Mouse (Mus musculus) G1E (cell line): Measurements from ENCODE around the gene Capzb. TPM values are rescaled to one million over a fixed set of nuclear protein-coding genes. Genes with fewer than 3 reads are reported as not detected.

Source experiments
- ATAC-seq: 2 replicates; pipeline ENCODE4 v1.8.0; 2016; ENCODE audit warnings: mild to moderate bottlenecking; ENCODE audit not compliant: insufficient number of reproducible peaks, poor library complexity, low FRiP score, severe bottlenecking; ENCODE audit errors: extremely low read depth
- DNase-seq: peaks from one replicate; pipeline ENCODE4 v3.0.0; 2012; ENCODE audit warnings: low spot score
- H3K27me3 ChIP-seq: 2 replicates; pipeline ENCODE4 v1.6.1; 2012; ENCODE audit warnings: mild to moderate bottlenecking, low read length, inconsistent platforms; ENCODE audit not compliant: insufficient read depth
- H3K36me3 ChIP-seq: replicated peaks from 2 replicates; pipeline ENCODE3; 2012; ENCODE audit warnings: mild to moderate bottlenecking, inconsistent platforms
- H3K4me1 ChIP-seq: 2 replicates; pipeline ENCODE4 v1.6.1; 2012; ENCODE audit warnings: low read depth, low read length, inconsistent platforms, mixed read lengths; ENCODE audit not compliant: insufficient read depth
- H3K4me3 ChIP-seq: 2 replicates; pipeline ENCODE4 v1.5.1; 2012; ENCODE audit warnings: low read depth, mild to moderate bottlenecking, inconsistent platforms, low read length, moderate library complexity, mixed read lengths
- H3K9me3 ChIP-seq: replicated peaks from 2 replicates; pipeline ENCODE4 v1.6.1; 2012; ENCODE audit warnings: inconsistent platforms
- CTCF ChIP-seq: IDR thresholded peaks from 2 replicates; pipeline ENCODE4 v1.5.1; 2012; ENCODE audit warnings: low read depth, low read length, inconsistent platforms, mixed read lengths
- GATA1 ChIP-seq: IDR thresholded peaks from 2 replicates; pipeline ENCODE4 v1.6.1; 2012; ENCODE audit warnings: borderline replicate concordance, low read length, inconsistent platforms, mixed read lengths
- GATA2 ChIP-seq: IDR thresholded peaks from 2 replicates; pipeline ENCODE4 v1.6.1; 2012; ENCODE audit warnings: low read depth, low read length, inconsistent platforms, borderline replicate concordance
- POLR2AphosphoS5 ChIP-seq: IDR thresholded peaks from 2 replicates; pipeline ENCODE4 v1.6.1; 2012; ENCODE audit warnings: low read depth, low read length, inconsistent platforms; ENCODE audit not compliant: insufficient replicate concordance
- TAL1 ChIP-seq: conservative IDR thresholded peaks from 2 replicates; pipeline ENCODE4 v1.6.1; 2012; ENCODE audit warnings: low read depth, low read length, inconsistent platforms, mixed read lengths
- polyA plus RNA-seq: library from polyadenylated mRNA; stranded (reverse); fragments of >175 nt; gene quantifications from 2 replicates; pipeline ENCODE4 v1.2.3, GENCODE M21; 2012
- total RNA-seq, 2 experiments: library from RNA; stranded (forward) in 1 of 2; stranded (reverse) in 1 of 2; fragments of 200-1000 nt in 1 of 2; fragments of >200 nt in 1 of 2; fragmentation: Nextera tagmentation in 1 of 2; gene quantifications; 2 replicates each; pipeline ENCODE4 v1.2.3; 2014 to 2017

The Capzb gene
- total and polyA plus RNA-seq, 3 experiments = 91.8 to 310 (median 110) TPM

DNA sequence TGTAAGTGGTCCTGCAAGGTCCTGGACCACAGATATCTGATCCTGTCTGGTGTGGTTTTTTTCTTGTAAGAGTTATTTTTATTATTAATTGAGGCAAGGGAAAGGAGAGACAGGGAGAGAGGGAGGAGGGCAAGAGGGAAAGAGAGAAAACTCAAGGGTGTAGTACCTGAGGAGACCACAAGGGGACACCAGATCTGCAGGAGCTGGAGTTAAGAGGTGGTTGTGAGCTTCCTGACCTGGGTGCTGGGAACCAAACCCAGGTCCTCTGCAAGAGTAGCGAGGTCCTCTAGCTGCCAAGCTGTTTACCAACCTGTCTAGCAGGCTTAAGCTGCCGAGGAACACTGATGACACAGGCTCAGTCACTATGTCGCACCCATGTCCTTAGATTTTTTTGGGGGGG, 14.8 kb upstream of the Capzb start:
- DNase-seq (no peak), ATAC-seq (no peak)
- no peak overlapping the region for H3K4me3 ChIP-seq
- H3K9me3 ChIP-seq = peaks cover 14% of the 10 kb centered on the region
- no peaks in the 10 kb centered on the region; the same call in 1 of the 2 replicates for H3K27me3 ChIP-seq
- no peaks in the 10 kb centered on the region for H3K36me3 ChIP-seq
- peaks cover 14% of the 10 kb centered on the region for H3K4me1 ChIP-seq
- no peak for TF ChIP-seq GATA2
- peak; percentile 45 for TF ChIP-seq CTCF

DNA sequence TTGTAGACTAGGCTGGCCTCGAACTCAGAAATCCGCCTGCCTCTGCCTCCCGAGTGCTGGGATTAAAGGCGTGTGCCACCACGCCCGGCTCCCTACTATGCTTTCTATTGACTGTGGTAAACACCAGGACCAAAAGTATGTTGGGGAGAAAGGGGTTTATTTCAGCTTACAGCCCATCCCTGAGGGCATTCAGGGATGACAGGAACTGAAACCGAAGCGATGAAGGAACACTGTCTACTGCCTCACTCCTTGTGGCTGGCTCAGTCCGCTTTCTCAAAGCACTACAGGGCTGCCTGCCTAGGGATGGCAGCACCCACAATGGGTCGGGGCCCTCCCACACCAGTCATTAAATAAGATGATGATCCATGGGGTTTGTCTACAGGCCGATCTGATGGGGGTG, 14.3 kb upstream of the Capzb start:
- no peak for DNase-seq
- no peak overlapping the region for H3K4me3 ChIP-seq
- no peaks in the 10 kb centered on the region; the same call in 1 of the 2 replicates for H3K27me3 ChIP-seq
- no peaks in the 10 kb centered on the region for H3K36me3 ChIP-seq
- H3K9me3 ChIP-seq = peaks cover 14% of the 10 kb centered on the region
- peaks cover 14% of the 10 kb centered on the region for H3K4me1 ChIP-seq
- no peak for TF ChIP-seq TAL1
- TF ChIP-seq CTCF = no peak
- TF ChIP-seq POLR2AphosphoS5 = no peak
- no peak for TF ChIP-seq GATA1
- TF ChIP-seq GATA2 = no peak
- ATAC-seq = no peak

DNA sequence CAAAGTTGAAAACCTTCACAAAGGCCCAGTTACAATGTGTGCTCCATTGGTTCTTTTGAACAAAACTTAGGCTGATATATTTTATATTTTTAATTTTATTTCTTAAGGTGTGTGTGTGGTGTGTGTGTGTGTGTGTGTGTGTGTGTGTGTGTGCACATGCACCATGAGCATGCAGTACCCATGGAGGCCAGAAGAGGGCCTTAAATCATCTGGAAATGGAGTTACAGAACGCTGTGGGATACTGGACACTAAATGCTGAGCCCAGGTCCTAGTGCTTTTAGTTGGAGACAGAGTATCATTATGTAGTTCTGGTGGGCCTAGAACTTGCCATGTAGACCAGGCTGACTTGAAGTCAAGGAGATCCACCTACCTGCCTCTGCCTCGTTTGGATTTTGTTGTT, 13.5 kb upstream of the Capzb start:
- no peak overlapping the region for H3K4me3 ChIP-seq
- H3K36me3 ChIP-seq = no peaks in the 10 kb centered on the region
- no peak for TF ChIP-seq CTCF
- TF ChIP-seq TAL1 = no peak
- no peak for TF ChIP-seq GATA1
- no peak for TF ChIP-seq GATA2
- no peak for TF ChIP-seq POLR2AphosphoS5
- DNase-seq = no peak
- no peak for ATAC-seq
- H3K4me1 ChIP-seq = peaks cover 14% of the 10 kb centered on the region
- H3K9me3 ChIP-seq = peaks cover 14% of the 10 kb centered on the region
- no peaks in the 10 kb centered on the region; the same call in 1 of the 2 replicates for H3K27me3 ChIP-seq

DNA sequence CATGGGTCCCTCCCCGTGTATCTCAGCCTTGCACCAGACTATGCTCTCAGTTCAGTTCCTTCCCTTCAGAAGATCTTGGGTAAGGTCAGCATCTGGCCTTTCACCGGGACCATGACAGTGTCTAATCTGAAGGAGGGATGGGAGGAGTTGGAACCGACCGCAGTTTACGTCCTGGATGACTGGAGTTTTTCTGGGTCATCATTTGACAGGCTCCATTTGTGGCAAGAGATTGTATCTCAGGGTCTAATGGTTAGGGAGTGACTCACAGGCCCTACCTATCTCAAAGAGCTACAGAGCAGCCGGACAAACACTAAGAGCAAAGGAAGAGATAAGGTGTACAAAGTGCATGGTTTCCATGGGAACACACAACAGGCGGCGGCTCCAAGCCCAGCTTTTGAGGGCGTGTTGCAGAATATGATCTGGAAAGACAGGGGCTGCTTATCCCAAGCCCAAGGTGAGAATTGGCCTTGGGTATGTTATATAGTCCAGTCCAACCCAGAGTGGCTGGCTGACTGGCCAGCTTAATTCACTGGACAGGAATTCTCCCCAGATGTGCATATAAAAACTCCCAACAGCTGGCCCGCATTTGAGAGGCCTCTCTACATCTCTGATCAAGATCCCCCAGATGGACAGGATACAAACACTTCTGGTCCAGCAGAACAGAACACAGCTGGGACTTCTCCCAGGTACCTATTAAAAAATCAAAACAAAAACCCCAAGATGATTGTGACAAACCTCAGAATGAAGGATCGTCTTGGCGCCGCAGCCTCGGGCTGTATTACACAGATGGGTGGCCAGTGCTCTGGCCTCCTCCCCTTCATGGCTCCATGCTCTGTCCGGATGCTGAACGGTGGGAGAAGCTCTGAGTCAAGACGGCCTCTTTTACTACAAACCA, 12.7 kb upstream of the Capzb start:
- TF ChIP-seq CTCF (no peak), TAL1 (peak; percentile 57; the same call in 1 of the 2 replicates), GATA2 (no peak; the same call in 1 of the 2 replicates), GATA1 (no peak), POLR2AphosphoS5 (no peak)
- Histone ChIP-seq H3K36me3 (no peaks in the 10 kb centered on the region), H3K27me3 (no peaks in the 10 kb centered on the region; the same call in 1 of the 2 replicates), H3K4me1 (peaks cover 14% of the 10 kb centered on the region), H3K4me3 (no peak overlapping the region), H3K9me3 (peaks cover 14% of the 10 kb centered on the region)
- peak; percentile 52 for DNase-seq
- peak; percentile 98 for ATAC-seq

DNA sequence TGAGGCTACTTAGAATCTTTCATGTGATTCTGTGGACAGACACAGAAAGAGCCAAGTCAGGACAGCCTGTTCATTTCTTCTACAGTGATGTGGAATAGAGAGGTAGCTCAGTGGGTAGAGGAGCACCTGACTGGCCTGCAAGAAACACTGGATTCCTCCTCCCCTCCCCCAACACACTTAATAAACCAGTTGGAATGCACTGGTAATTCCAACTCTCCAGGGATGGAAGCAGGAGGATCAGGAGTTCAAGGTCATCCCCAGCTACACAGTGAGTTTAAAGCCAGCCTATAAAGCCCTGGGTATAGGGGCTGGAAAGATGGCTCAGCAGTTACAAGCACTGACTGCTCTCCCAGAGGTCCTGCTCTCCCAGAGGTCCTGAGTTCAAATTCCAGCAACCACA, 10.2 kb upstream of the Capzb start:
- Histone ChIP-seq H3K4me1 (peaks cover 14% of the 10 kb centered on the region), H3K9me3 (peaks cover 14% of the 10 kb centered on the region), H3K27me3 (no peaks in the 10 kb centered on the region), H3K4me3 (no peak overlapping the region), H3K36me3 (no peaks in the 10 kb centered on the region)
- DNase-seq = no peak
- no peak for TF ChIP-seq GATA2
- no peak for TF ChIP-seq CTCF
- TF ChIP-seq POLR2AphosphoS5 = no peak
- TF ChIP-seq TAL1 = no peak
- TF ChIP-seq GATA1 = no peak
- ATAC-seq = no peak

DNA sequence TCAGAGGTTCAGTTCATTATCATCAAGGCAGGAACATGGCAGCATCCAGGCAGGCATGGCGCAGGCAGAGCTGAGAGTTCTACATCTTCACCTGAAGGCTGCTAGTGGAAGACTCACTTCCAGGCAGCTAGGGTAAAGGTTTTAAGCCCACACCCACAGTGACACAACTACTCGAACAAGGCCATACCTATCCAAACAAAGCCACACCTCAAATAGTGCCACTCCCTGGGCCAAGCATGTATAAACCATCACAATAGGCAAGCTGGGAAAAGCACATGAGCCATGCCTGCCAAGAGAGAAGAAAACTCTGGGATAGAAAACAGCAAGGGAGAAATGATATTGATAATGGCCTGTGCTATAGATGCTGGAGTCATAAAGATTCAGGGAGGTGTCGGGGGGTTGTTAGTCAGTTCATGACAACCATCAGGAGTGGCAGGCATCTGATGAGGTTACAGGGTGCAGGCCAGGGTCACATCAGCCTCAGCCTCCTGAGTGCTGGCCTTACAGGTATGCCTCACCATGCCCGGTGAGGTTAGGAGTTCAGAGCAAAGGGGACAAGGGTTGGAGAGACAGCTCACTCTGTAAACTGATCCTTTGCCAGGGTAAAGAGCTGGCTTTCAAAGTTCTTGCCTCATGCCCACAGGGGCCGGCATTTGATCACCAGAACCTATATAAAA, 6.8 kb upstream of the Capzb start:
- H3K4me3 ChIP-seq = no peak overlapping the region
- TF ChIP-seq POLR2AphosphoS5 (no peak), TAL1 (no peak)
- H3K9me3 ChIP-seq = no peaks in the 10 kb centered on the region
- no peak for ATAC-seq
- H3K27me3 ChIP-seq = no peaks in the 10 kb centered on the region
- H3K4me1 ChIP-seq = peaks cover 8% of the 10 kb centered on the region
- H3K36me3 ChIP-seq = peaks cover 18% of the 10 kb centered on the region
- DNase-seq = no peak
